Mouse (Mus musculus) CD4-positive naive resting alpha-beta T cell, adult 57 days (primary cell): ENCODE measurements around the gene Zc3h13. TPM values are rescaled to one million over a fixed set of nuclear protein-coding genes. Genes with fewer than 3 reads are reported as not detected.

ENCODE experiments used
- total RNA-seq: library from RNA; stranded (reverse); gene quantifications from one replicate; pipeline ENCODE4 v1.2.4, GENCODE M21; 2023

The Zc3h13 gene
- total RNA-seq, result 63.4 TPM

DNA sequence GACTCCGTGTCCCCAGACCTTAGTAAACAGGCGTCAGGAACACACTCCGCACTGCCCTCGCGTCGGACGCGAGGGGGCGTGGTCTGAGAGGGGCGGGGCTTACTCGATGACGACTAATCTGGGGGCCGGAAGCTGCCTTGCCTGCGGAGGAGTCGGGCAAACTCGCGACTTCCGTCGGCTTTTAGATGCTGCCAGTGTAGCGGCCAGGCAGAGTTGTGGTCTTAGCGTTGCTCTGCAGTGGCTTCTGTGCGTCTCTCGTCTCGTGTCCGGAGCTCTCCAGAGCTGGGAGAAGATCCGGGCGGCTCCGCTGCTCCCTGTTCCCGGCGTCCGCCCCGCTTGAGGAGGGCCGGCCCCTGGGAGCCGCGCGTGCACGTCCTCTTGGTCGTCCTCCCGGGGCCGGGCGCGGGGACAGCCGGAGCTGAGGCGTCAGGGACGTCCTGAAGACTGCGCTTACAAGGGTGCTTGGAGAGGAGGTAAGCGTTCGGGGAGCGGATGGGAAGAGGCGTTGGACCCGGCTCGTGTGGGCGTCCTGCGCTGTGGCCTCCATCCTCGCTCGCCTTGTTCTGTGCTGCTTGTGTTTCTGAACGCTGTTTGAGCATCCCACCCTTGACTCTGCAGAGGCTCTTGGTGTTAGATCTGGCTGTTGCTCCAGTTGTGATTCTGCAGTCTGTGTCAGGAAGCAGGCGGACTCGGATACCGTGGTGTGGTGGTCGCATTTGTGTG, at the start of gene Zc3h13:
Zc3h13 (plus strand) TSS at position 181 of the 723 bp plus-strand sequence.

DNA sequence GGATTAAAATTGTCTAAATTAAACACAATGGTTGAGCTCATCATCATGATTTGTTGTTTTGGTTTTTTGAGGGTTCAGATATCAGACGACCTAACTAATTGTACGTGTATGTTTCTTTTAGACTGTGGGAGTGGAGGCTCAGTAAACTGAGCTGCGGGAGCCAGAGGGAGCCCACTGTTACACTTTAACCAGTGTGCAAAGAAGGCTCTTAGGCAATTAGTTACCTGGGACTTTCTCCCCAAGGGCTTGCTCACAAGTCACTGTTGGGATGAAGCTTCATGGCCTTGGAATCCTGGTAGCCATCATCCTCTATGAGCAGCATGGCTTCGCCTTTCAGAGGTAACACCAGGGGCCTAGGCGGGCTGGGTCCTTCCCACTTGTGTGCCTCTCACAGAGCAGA, 42.1 kb upstream of the Zc3h13 start, which contains the start of gene Cpb2:
Cpb2 (plus strand) TSS at position 201 of the 400 bp plus-strand sequence.

Other genes with a start within 250 kb of the Zc3h13 start
- not detected for gene Lrrc63, start 153.5 kb upstream of the Zc3h13 start, total RNA-seq
- gene Lcp1, start 153.3 kb upstream of the Zc3h13 start, total RNA-seq, result 457 TPM
- gene Cpb2, start 42.1 kb upstream of the Zc3h13 start, total RNA-seq, result not detected
- gene Siah3, start 171.6 kb downstream of the Zc3h13 start, total RNA-seq, result 1.3 TPM